Mouse (Mus musculus) yolk sac, embryonic 10.5 days (tissue): Measurements from ENCODE around the gene Sf3b1.
"Not testable (repeated sequence)": the region's sequence is repeated elsewhere in the genome, so short reads cannot be mapped to it uniquely, and the experiment has no call there.

Experiments used
- DNase-seq: peaks from one replicate; pipeline ENCODE4 v3.0.0-alpha.2; 2017; ENCODE audit warnings: low spot score

The Sf3b1 gene

GRCm38 (mm10) chr1:55027253-55027801 is at the start of gene Sf3b1:
Gene Sf3b1 (minus strand): TSS chr1:55027481.
- DNase-seq, result peak; percentile 97

DNA sequence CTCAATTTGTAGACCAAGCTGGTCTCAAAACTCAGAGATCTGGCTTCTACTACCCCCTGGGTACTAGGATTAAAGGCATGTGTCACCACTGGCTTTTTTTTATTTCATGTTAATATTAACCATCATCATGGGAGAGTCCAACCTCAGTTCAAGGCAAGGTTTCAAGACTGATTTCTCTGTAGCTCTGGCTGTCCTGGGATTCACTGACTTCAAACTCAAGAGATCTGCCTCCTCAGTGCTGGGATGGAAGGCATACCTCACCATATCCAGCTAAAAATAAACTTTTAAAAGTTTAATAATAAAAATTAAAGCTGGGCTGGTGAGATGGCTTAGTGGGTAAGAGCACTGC is 49.1 kb upstream of the Sf3b1 start:
- no peak for DNase-seq

GRCm38 (mm10) chr1:55075652-55076394 is 48.5 kb upstream of the Sf3b1 start:
- no peak for DNase-seq

DNA sequence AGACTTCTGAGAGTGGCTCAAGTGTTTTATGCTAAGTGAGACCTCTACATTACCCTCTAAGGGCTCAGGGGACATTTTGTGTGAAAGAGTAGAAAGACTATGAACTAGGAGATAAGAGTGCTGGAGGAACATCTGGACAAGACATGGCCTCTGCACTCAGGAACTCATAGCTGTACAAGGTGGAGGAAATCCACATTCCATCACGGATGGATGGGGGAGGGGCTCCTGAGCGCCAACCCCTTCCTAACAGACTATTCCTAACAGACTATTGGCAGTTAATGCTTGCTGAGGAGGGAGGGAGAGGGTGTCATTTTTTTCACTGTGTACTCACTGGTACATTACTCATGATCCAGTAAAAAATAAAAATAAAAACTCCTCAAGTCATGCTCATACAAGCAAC is 47.5 kb upstream of the Sf3b1 start:
- peak; percentile 34 for DNase-seq

- DNase-seq, result not testable (repeated sequence)
These were observed 45.0 kb upstream of the Sf3b1 start for GRCm38 (mm10) chr1:55072328-55072727.

- DNase-seq, result no peak
These were observed 34.5 kb upstream of the Sf3b1 start for GRCm38 (mm10) chr1:55061772-55062171.

- no peak for DNase-seq
These were observed 33.8 kb upstream of the Sf3b1 start for GRCm38 (mm10) chr1:55061099-55061498.

DNA sequence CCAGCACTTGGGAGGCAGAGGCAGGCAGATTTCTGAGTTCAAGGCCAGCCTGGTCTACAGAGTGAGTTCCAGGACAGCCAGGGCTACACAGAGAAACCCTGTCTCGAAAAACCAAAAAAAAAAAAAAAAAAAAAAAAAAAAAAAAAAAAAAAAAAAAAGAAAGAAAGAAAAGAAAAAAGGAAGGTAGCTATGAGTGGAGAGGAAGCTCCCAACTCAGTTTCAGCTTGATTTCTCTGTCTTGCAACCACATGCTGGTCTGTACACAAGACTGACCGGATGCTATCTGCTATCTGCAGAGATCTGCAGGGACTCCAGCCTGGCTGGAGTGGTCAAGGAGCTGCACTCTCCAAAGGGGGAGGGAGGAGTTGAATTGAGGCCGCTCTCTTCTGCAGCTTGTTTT is 31.1 kb upstream of the Sf3b1 start:
- not testable (repeated sequence) for DNase-seq

GRCm38 (mm10) chr1:55055322-55056115 is 28.2 kb upstream of the Sf3b1 start:
- no peak for DNase-seq

DNA sequence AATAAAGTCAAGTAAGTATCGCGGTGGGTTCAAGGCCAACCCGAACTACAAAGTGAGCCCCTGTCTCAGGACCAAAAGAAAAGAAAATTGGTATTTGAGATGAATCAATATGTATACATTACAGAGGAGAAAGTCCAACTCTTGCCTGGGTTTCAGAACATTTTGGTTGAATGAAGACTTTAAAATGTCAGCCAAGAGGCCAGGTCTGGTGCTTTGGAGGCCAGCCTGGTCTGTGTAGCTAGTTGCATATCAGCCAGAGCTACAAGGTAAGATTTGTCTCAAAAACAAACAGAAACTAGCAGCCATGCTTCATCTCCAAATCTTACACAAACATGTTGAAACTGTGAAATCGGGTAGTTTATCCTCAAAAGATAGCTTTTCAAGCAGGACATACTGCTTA is 26.3 kb upstream of the Sf3b1 start:
- no peak for DNase-seq

- peak; percentile 85 for DNase-seq
These were observed 25.7 kb upstream of the Sf3b1 start for GRCm38 (mm10) chr1:55053005-55053404.

DNA sequence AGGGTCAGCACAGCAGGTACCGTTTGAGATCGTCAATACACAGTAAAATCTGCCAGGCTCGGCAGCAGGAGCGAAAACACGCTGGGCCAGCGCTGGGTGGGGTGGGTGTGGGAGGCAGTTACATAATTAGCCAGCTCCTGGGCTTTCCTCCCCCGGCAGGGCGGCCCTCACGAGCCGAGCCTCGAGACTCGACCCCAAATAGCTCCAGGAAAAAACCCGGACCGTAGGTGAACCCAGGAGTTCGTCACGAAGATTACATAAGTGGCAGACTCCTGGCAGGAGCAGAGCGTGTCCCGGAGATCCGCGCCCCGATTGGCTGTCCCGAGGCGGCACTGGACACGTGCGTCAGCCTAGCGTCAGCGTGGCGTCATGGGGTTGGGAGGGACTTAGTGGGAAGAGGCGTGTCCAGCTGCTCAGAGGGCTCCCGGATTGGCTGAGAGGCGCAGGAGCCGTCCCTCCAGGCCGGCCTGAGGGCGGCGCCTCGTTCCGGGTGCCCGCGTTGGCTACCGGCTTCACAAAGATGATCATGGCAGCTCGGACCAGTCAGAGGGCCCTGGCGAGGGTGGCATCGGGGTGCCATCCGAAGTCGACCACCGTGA is 25.2 kb upstream of the Sf3b1 start, which contains the start of gene Coq10b:
Gene Coq10b, plus strand, starts transcription at position 416 of the 599 bp plus-strand sequence.
- peak; percentile 98 for DNase-seq

- no peak for DNase-seq
These were observed 24.4 kb upstream of the Sf3b1 start for GRCm38 (mm10) chr1:55051671-55052070.

DNA sequence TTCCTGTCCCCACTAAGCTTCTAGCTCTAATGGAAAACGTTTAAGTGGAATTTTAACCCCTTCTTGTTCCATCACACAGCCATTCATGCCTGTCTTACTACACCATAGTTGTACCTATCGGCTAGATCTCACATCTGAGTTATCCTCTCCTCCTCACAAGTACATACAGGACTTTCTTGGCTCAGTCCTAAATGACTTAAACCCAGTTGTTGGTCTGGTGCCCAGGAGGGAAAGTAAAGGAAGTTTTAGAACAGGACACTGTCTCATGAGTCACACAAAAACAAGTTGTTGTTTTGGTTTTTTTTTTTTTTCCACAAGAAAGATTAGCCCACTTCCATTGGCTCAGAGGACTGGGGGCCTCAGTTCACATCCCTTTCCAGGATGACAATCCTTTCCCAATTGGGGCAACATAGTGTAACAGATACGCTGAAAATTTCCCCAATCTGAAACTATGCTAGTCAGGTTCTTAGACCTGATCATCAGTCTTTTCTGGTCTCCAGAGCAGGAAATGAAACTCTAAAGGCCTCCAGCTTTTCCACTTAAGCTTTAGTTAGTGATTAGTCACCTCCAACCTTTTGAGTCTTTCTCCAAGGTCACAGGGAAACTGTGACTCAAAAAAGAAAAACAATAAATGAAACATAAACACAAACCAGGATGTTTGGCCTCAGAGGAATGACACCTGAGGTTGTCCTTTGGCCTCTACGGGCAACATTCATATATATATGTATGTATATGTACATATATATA is 21.7 kb upstream of the Sf3b1 start:
- no peak for DNase-seq

DNA sequence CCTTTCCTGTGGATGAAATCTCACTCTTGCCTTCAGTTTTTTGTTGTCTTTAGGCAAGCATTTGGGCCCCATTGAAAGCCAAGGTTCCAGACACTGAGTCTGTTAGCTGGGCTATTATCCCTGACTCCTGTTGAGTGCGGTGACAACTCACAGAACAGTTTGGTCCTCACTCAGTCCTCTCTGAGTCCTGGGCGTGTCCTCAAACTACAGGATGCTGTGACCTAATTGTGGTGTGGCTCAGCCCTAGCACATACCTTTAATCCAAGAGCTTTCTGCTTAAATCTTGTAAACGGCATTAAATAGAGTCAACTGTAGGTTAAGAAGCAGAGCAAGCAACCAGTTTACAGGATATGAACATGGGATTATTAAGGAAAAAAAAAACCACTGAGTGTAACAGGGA is 15.9 kb upstream of the Sf3b1 start:
- DNase-seq, result no peak

DNA sequence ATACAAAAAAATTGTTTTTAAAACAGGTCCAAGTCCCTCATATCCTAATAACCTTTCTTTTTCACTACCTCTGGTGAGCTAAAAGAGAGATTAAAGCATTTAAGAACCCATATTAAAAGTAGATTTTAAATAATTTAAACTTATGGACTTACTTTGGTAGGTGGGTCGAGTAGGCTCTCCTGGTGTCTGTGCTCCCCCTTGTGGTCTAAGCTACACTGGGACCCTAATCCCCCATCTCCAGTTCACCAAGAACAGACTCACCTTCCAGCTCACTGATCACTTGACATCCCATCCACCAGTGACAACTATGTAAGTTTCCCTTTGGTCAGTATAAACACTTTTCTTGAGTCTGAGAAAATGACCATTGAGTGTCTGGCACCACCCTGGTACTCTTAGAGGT is 15.0 kb upstream of the Sf3b1 start:
- no peak for DNase-seq

- DNase-seq, result no peak
These were observed 14.4 kb upstream of the Sf3b1 start for GRCm38 (mm10) chr1:55041691-55042090.

GRCm38 (mm10) chr1:55039944-55040343 is 12.7 kb upstream of the Sf3b1 start:
- DNase-seq, result no peak

DNA sequence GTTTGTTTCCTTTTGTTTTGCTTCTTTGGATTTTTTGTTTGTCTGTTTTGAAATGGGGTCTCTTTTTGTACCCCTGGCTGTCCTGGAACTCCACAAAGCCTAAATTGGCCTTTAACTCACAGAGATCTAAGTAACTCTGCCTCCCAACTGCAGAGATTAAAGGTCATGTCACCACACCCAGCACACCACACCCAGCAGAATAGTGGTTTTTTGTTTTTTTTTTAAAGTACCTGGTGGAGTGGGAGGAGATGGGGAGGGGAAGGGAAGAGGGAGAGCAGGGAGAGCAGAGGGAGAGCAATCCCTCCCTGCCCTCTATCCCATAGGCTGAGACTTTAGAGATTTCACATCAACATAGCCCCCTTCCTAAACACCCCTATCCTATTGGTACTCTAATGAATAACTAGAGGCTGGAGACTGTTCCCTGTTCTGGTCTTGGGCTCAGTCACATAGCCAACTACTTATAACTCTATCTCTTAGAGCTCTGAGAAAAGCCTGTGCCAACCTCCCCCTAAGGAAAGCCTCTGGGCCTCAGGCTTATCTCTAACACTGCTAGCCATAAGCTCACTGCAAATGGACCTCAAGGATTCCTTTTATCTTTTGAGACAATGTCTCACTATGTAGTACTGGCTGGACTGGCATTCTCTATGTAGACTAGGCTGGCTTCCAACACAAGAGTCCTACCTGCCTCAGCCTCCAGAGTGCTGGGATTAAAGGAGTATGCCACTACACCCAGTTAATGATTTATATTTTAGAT is 3.9 kb upstream of the Sf3b1 start:
- DNase-seq, result no peak

GRCm38 (mm10) chr1:55029446-55029845 is 2.2 kb upstream of the Sf3b1 start:
- DNase-seq, result no peak
